Comparison of ENCODE assay signal across 8 mouse cellular contexts in genomic region chr15:94543409-94544051, GRCm38 (mm10). TPM values are rescaled to one million over a fixed set of nuclear protein-coding genes. Genes with fewer than 3 reads are reported as not detected.
DNase-seq lines count a peak whose midpoint lies in the region; ATAC-seq and TF ChIP-seq lines count a peak whose summit lies in the region.

Gene Pus7l (minus strand): TSS chr15:94543547.
Gene Irak4 (plus strand): TSS chr15:94543643.

- peak within 1 kb of the TSS; percentile 76 for H3K9ac ChIP-seq in lung, postnatal 0 days (replicated peaks; ENCODE audit: low read depth)

- no peaks in the 10 kb centered on the region for H3K36me3 ChIP-seq in hindbrain, embryonic 10.5 days
- no peaks in the 10 kb centered on the region for H3K36me3 ChIP-seq in lung, postnatal 0 days (ENCODE audit: insufficient read depth, low read length)

- H3K4me2 ChIP-seq in lung, postnatal 0 days (replicated peaks; ENCODE audit: low read depth, low read length): peak within 1 kb of the TSS; percentile 72

- ATAC-seq in frontal cortex, adult (ENCODE audit: low TSS enrichment): peak; percentile 97
- ATAC-seq in lung, postnatal 0 days: peak; percentile 99

- TF ChIP-seq CTCF in lung, postnatal 0 days (IDR thresholded peaks at IDR 0.05): peak; percentile 51

- H3K4me3 ChIP-seq in hindbrain, embryonic 10.5 days: peak within 1 kb of the TSS; percentile 70
- peak within 1 kb of the TSS; percentile 94 for H3K4me3 ChIP-seq in lung, postnatal 0 days (ENCODE audit: low read depth, low read length)

- H3K9me3 ChIP-seq in hindbrain, embryonic 10.5 days: no peaks in the 10 kb centered on the region
- no peaks in the 10 kb centered on the region for H3K9me3 ChIP-seq in lung, postnatal 0 days (ENCODE audit: low read length)

- TF ChIP-seq EP300 in lung, postnatal 0 days (IDR thresholded peaks at IDR 0.05): no peak

- no peaks in the 10 kb centered on the region for H3K27me3 ChIP-seq in hindbrain, embryonic 10.5 days (ENCODE audit: insufficient read depth, poor library complexity, severe bottlenecking)
- H3K27me3 ChIP-seq in lung, postnatal 0 days (replicated peaks; ENCODE audit: insufficient read depth, low read length): no peaks in the 10 kb centered on the region

- peaks cover 8% of the 10 kb centered on the region for H3K4me1 ChIP-seq in hindbrain, embryonic 10.5 days (replicated peaks)
- H3K4me1 ChIP-seq in lung, postnatal 0 days (ENCODE audit: insufficient read depth, low read depth, low read length): no peaks in the 10 kb centered on the region

- peak within 1 kb of the TSS; percentile 91 for H3K27ac ChIP-seq in hindbrain, embryonic 10.5 days
- peak within 1 kb of the TSS; percentile 87 for H3K27ac ChIP-seq in lung, postnatal 0 days (ENCODE audit: low read length)

- DNase-seq in MN1 (ENCODE audit: low spot score): peak; percentile 97
- peak; percentile 95 for DNase-seq in cerebellum, adult 9-10 months
- DNase-seq in hindbrain, embryonic 10.5 days (ENCODE audit: low spot score): peak; percentile 94
- DNase-seq in layer of hippocampus, adult 9-11 months: peak; percentile 93
- DNase-seq in lung, postnatal 0 days (ENCODE audit: low spot score): peak; percentile 99
- DNase-seq in ovary, postnatal 14 days (ENCODE audit: low spot score): peak; percentile 81
- peak; percentile 95 for DNase-seq in thymus, postnatal 14 days

- WGBS in hindbrain, embryonic 10.5 days: under 1% methylated on average over 45 of the region's 45 CpGs
- under 1% methylated on average over 45 of the region's 45 CpGs for WGBS in lung, postnatal 0 days

RNA-seq across cellular contexts. Expression of gene Pus7l, which starts in this region (rescaled TPM):
- 8.6 and 10.7 TPM in 2 replicates for polyA plus RNA-seq in hindbrain, embryonic 10.5 days (2016; fragmentation: Nextera tagmentation; extraction: Ambion mirVana)
- 3.2 and 3.4 TPM in 2 replicates for polyA plus RNA-seq in lung, postnatal 0 days (2015; fragmentation: Nextera tagmentation; extraction: Ambion mirVana)

RNA-seq across cellular contexts. Expression of gene Irak4, which starts in this region (rescaled TPM):
- polyA plus RNA-seq in hindbrain, embryonic 10.5 days (2016; fragmentation: Nextera tagmentation; extraction: Ambion mirVana): 3.0 and 3.1 TPM in 2 replicates
- polyA plus RNA-seq in lung, postnatal 0 days (2015; fragmentation: Nextera tagmentation; extraction: Ambion mirVana): 11.8 and 12.1 TPM in 2 replicates

Comparison
In these comparisons a context has a peak if more than half of its experiments do, and no peak if none do; other contexts are left out.
1. Peak in every context shown above with its lines: DNase-seq, ATAC-seq, H3K4me3 ChIP-seq and H3K27ac ChIP-seq.